Mouse (Mus musculus) neutrophil, adult 83 days (primary cell): ENCODE results near the gene Rad23b. TPM values are rescaled to one million over a fixed set of nuclear protein-coding genes. Genes with fewer than 3 reads are reported as not detected.

Experiments
- total RNA-seq, 2 experiments: library from RNA; stranded (reverse); gene quantifications; one replicate each; pipeline ENCODE4 v1.2.4; 2023

Rad23b gene
- total RNA-seq = 10 to 100 TPM; 59.7 to 62.2 TPM

DNA sequence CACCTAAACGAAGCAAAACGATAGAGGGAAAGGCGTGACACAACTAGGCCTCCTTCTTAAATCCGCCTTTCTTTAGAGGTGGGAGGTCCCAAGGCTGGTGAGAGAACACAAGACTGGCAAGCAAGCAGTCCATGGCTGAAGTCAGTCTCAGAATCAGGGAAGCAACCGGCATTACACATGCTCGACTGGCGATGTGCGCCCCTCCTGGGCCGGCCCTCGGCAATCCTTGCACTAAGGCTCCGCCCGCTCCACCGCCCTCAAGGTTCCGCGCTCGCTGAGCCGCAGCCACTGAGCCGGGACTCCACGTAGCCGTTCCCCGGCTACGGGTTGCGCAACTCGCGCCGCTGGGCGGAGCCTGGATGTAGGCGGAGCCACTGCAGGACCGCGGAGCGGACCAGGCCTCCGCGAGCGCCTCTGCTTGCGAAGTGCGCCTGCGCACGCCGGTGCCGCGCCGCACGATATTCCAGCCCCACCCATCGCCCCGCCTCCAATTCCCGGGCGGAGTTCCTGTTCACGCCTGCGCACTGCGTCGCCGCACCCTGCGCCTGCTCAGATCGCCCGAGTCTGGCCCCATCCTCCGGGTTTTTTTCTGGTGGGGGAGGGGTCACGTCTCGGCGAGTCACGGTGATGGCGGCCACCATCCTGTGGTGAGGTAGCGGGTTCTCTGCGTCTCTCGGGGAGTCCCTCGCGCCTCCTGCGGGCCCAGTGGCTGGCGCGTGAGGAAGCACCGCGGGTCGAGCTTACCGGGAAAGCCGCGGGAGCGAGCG is at the start of gene Rad23b:
Gene Rad23b (plus strand): TSS at position 592 of the 767 bp plus-strand sequence.

Other genes with a start within 250 kb of the Rad23b start
- 100 to 1,000 TPM; 310 to 428 TPM for gene Klf4, start 182.4 kb downstream of the Rad23b start, total RNA-seq